Mouse (Mus musculus) hindbrain, embryonic 16.5 days (tissue): ENCODE measurements around the gene Klc1. TPM values are rescaled to one million over a fixed set of nuclear protein-coding genes. Genes with fewer than 3 reads are reported as not detected.

Experiments used
- ATAC-seq: fragments of 200-750 bp; cut with Nextera tagmentation; 2 replicates; pipeline ENCODE4 v1.8.0; 2017; ENCODE audit warnings: moderate TSS enrichment, moderate library complexity
- H3K27ac ChIP-seq: fragments of 300-500 bp; sonication (generic); 2 replicates; pipeline ENCODE4 v1.5.1; 2014; ENCODE audit warnings: low read depth, mild to moderate bottlenecking, control low read depth, low read length, moderate library complexity
- H3K27me3 ChIP-seq: fragments of 300-500 bp; sonication (generic); replicated peaks from 2 replicates; pipeline ENCODE4 v1.6.1; 2014; ENCODE audit warnings: low read length; ENCODE audit not compliant: control insufficient read depth, insufficient read depth
- H3K36me3 ChIP-seq: fragments of 300-500 bp; sonication (generic); 2 replicates; pipeline ENCODE4 v1.6.1; 2014; ENCODE audit warnings: mild to moderate bottlenecking, low read length, moderate library complexity, mixed read lengths; ENCODE audit not compliant: control insufficient read depth, insufficient read depth
- H3K4me1 ChIP-seq: fragments of 300-500 bp; sonication (generic); 2 replicates; pipeline ENCODE4 v1.6.1; 2014; ENCODE audit warnings: low read depth, low read length; ENCODE audit not compliant: control insufficient read depth, insufficient read depth
- H3K4me2 ChIP-seq: fragments of 300-500 bp; sonication (generic); 2 replicates; pipeline ENCODE4 v1.6.1; 2014; ENCODE audit warnings: mild to moderate bottlenecking, low read length, control low read depth, moderate library complexity
- H3K4me3 ChIP-seq: fragments of 300-500 bp; sonication (generic); 2 replicates; pipeline ENCODE4 v1.5.1; 2014; ENCODE audit warnings: mild to moderate bottlenecking, low read length, control low read depth, moderate library complexity
- H3K9ac ChIP-seq: fragments of 300-500 bp; sonication (generic); 2 replicates; pipeline ENCODE4 v1.6.1; 2014; ENCODE audit warnings: low read depth, mild to moderate bottlenecking, control low read depth, low read length, moderate library complexity
- H3K9me3 ChIP-seq: fragments of 300-500 bp; sonication (generic); 2 replicates; pipeline ENCODE4 v1.6.1; 2014; ENCODE audit warnings: mild to moderate bottlenecking, low read length, moderate library complexity; ENCODE audit not compliant: control insufficient read depth
- WGBS: fragments of 180-500 bp; shearing (Covaris S2); extraction: QIAGEN DNeasy Blood & Tissue Kit; methylation state at CpG from one replicate; pipeline ENCODE4 v1.1.7; 2014; 5-methylcytosine and 5-hydroxymethylcytosine counted together
- polyA plus RNA-seq: library from polyadenylated mRNA; unstranded; fragments of >200 nt; fragmentation: Nextera tagmentation; extraction: Ambion mirVana; gene quantifications from 2 replicates; pipeline ENCODE4 v1.2.1, GENCODE M21; 2015

Klc1 gene
- polyA plus RNA-seq, 1 experiment from 2014 or later, result 654 TPM

GRCm38 (mm10) chr12:111813111-111813765 lies 54.6 kb downstream of the Klc1 start:
- no peak for ATAC-seq
- WGBS, result 5% methylated on average over 27 of the region's 27 CpGs
- H3K4me1 ChIP-seq, result peaks cover 26% of the 10 kb centered on the region

GRCm38 (mm10) chr12:111813766-111814617 lies 55.3 kb downstream of the Klc1 start, which contains the start of the genes Xrcc3 and Zfyve21:
TSS of gene Xrcc3 (minus strand) at chr12:111813873.
TSS of gene Zfyve21 (plus strand) at chr12:111814170.
- peaks cover 26% of the 10 kb centered on the region for H3K4me1 ChIP-seq
- WGBS, result under 1% methylated on average over 82 of the region's 87 CpGs
- peak; percentile 99 for ATAC-seq

More at GRCm38 (mm10) chr12:111813111-111813765, 54.6 kb downstream of the Klc1 start:
- peak overlapping the region; percentile 53 for H3K4me3 ChIP-seq
- no peaks in the 10 kb centered on the region for H3K27me3 ChIP-seq
- H3K4me2 ChIP-seq, result peak overlapping the region; percentile 64
- no peak overlapping the region for H3K27ac ChIP-seq
- H3K9me3 ChIP-seq, result no peaks in the 10 kb centered on the region
- peaks cover 1% of the 10 kb centered on the region; the same call in 1 of the 2 replicates for H3K36me3 ChIP-seq
- peak overlapping the region; percentile 39 for H3K9ac ChIP-seq

GRCm38 (mm10) chr12:111814769-111815762 lies 56.4 kb downstream of the Klc1 start:
- ATAC-seq, result no peak
- WGBS, result 32% methylated on average over 19 of the region's 19 CpGs
- H3K27me3 ChIP-seq, result no peaks in the 10 kb centered on the region
- peak overlapping the region; percentile 25 for H3K27ac ChIP-seq
- no peaks in the 10 kb centered on the region for H3K36me3 ChIP-seq
- peak overlapping the region; percentile 77 for H3K4me3 ChIP-seq
- H3K4me2 ChIP-seq, result peak overlapping the region; percentile 93
- H3K9ac ChIP-seq, result peak overlapping the region; percentile 77
- H3K9me3 ChIP-seq, result no peaks in the 10 kb centered on the region
- peaks cover 22% of the 10 kb centered on the region for H3K4me1 ChIP-seq

More at GRCm38 (mm10) chr12:111813766-111814617, 55.3 kb downstream of the Klc1 start, which contains the start of the genes Xrcc3 and Zfyve21:
- peak within 1 kb of the TSS; percentile 93 for H3K4me2 ChIP-seq
- peak within 1 kb of the TSS; percentile 77 for H3K9ac ChIP-seq
- no peaks in the 10 kb centered on the region for H3K27me3 ChIP-seq
- no peaks in the 10 kb centered on the region for H3K36me3 ChIP-seq
- H3K4me3 ChIP-seq, result peak within 1 kb of the TSS; percentile 77
- H3K27ac ChIP-seq, result peak within 1 kb of the TSS; percentile 82
- no peaks in the 10 kb centered on the region for H3K9me3 ChIP-seq

- Histone ChIP-seq H3K4me2 (peak overlapping the region; percentile 22), H3K27ac (no peak overlapping the region), H3K4me3 (no peak overlapping the region), H3K36me3 (no peaks in the 10 kb centered on the region), H3K4me1 (peaks cover 22% of the 10 kb centered on the region), H3K9me3 (no peaks in the 10 kb centered on the region), H3K9ac (no peak overlapping the region), H3K27me3 (no peaks in the 10 kb centered on the region)
- no peak for ATAC-seq
- 51% methylated on average over 13 of the region's 13 CpGs for WGBS
Observed at GRCm38 (mm10) chr12:111816528-111816927, 57.9 kb downstream of the Klc1 start.

GRCm38 (mm10) chr12:111816967-111817366 lies 58.3 kb downstream of the Klc1 start:
- ATAC-seq, result no peak
- Histone ChIP-seq H3K27me3 (no peaks in the 10 kb centered on the region), H3K4me2 (no peak overlapping the region), H3K9ac (no peak overlapping the region), H3K27ac (no peak overlapping the region), H3K36me3 (no peaks in the 10 kb centered on the region), H3K4me3 (no peak overlapping the region), H3K9me3 (no peaks in the 10 kb centered on the region), H3K4me1 (peaks cover 22% of the 10 kb centered on the region)
- 61% methylated on average over 9 of the region's 9 CpGs for WGBS

- 87% methylated on average over 8 of the region's 8 CpGs for WGBS
- Histone ChIP-seq H3K4me2 (no peak overlapping the region), H3K36me3 (no peaks in the 10 kb centered on the region), H3K4me1 (peaks cover 20% of the 10 kb centered on the region), H3K27me3 (no peaks in the 10 kb centered on the region), H3K9me3 (no peaks in the 10 kb centered on the region), H3K27ac (no peak overlapping the region), H3K9ac (no peak overlapping the region), H3K4me3 (no peak overlapping the region)
- ATAC-seq, result no peak
Observed at GRCm38 (mm10) chr12:111817991-111818390, 59.3 kb downstream of the Klc1 start.

- Histone ChIP-seq H3K27ac (no peak overlapping the region), H3K4me3 (no peak overlapping the region), H3K9me3 (no peaks in the 10 kb centered on the region), H3K4me1 (peaks cover 10% of the 10 kb centered on the region), H3K36me3 (peaks cover 4% of the 10 kb centered on the region; the same call in 1 of the 2 replicates), H3K27me3 (no peaks in the 10 kb centered on the region), H3K4me2 (no peak overlapping the region), H3K9ac (no peak overlapping the region; the same call in 1 of the 2 replicates)
- 77% methylated on average over 8 of the region's 8 CpGs for WGBS
- ATAC-seq, result no peak
Observed at GRCm38 (mm10) chr12:111819936-111820335, 61.3 kb downstream of the Klc1 start.

GRCm38 (mm10) chr12:111820708-111821107 lies 62.1 kb downstream of the Klc1 start:
- H3K9ac ChIP-seq, result no peak overlapping the region
- no peak overlapping the region for H3K4me3 ChIP-seq
- H3K27me3 ChIP-seq, result no peaks in the 10 kb centered on the region
- WGBS, result 93% methylated on average over 7 of the region's 7 CpGs
- no peak for ATAC-seq
- H3K9me3 ChIP-seq, result no peaks in the 10 kb centered on the region
- H3K4me2 ChIP-seq, result no peak overlapping the region
- peaks cover 8% of the 10 kb centered on the region for H3K36me3 ChIP-seq
- no peak overlapping the region for H3K27ac ChIP-seq
- peaks cover 6% of the 10 kb centered on the region for H3K4me1 ChIP-seq
